Mouse (Mus musculus): Measurements from ENCODE around the gene Cbx7.
A peak's percentile ranks its signal among the peaks of the same experiment; 100 is the strongest.

Cbx7 gene

DNA sequence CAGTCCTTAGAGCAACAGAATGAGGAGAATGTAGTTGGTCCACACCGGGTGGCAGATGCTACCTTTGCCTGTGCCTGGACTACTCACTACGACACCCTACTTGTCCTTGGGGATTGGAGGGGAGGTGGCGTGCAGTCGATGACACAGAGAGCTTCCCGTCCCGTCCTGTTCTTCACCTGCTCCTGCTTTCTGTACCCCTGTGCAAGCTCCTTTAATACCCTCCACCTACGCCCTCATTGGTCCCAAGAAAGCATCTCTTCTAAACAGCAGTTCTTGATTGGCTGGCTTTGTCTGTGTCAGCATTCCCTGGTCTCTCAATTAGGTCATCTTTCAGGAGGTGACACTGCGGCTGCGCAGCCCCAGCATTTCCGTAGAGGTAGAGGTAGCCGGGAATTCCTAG lies at the start of gene Cbx7:
Cbx7 (minus strand) TSS at position 180 of the 400 bp plus-strand sequence.
- DNase-seq (ENCODE audit: low spot score in 2 of 2) = no peak

DNA sequence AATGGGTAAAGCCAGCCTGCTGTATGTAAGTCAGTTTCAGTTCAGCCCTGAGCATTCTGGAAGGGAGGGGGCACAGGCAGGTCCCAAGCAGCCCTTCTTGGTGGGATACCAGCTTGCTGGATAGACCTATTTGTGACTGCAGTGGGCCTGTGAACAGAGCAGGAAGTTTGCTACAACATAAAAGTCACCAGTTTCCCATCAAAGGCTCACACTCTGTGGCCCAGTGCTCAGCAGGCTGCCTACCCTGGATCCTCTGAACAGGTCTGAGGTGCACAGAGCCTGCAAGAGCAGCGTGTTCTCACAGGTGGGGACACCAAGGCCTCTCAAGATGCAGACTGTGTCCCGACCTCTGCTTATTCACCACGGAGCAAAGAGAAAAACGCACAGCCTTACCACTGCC lies 49.6 kb upstream of the Cbx7 start:
- no peak for DNase-seq (ENCODE audit: low spot score in 2 of 2)

DNA sequence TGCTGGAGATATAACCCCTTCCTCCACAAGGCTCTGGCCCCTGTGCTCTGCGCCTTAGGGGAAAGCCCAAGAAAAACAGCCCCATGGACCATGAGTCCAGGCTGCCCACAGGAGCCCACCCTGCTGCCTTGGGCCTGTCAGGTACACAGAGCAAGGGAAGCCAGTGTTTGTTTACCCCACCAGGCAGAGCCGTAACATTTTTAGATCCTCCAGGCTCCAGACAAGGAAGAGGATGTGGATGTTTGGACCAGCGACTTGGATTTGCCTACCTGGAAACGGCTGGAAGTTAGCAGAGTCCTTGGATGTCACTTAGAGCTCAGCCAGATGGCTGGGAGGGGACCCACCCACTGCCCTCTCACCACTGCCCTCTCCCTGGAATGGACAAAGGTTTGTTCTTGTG lies 48.7 kb upstream of the Cbx7 start:
- no peak for DNase-seq (ENCODE audit: low spot score in 2 of 2)

DNA sequence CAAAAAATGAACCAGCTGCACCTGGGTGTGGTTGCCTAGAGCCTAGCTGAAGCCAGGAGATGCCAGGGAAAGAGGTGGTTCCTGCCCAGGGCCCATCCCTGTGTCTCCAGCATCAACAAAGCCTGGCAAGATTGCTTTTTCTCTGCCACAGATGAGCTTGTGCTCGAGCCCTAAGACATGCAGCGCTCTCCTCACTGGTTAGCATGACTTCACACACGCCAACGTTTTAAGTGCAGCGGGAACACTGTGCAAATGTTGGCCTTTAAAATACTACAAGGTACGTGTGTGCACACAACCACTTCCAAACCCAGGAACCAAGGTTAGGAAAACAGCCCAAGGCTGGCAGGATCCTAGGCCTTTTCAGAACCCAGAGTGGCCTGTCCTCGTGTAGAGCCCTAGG lies 48.3 kb upstream of the Cbx7 start:
- peak; percentile 49 to 70 for DNase-seq (ENCODE audit: low spot score in 2 of 2)

DNA sequence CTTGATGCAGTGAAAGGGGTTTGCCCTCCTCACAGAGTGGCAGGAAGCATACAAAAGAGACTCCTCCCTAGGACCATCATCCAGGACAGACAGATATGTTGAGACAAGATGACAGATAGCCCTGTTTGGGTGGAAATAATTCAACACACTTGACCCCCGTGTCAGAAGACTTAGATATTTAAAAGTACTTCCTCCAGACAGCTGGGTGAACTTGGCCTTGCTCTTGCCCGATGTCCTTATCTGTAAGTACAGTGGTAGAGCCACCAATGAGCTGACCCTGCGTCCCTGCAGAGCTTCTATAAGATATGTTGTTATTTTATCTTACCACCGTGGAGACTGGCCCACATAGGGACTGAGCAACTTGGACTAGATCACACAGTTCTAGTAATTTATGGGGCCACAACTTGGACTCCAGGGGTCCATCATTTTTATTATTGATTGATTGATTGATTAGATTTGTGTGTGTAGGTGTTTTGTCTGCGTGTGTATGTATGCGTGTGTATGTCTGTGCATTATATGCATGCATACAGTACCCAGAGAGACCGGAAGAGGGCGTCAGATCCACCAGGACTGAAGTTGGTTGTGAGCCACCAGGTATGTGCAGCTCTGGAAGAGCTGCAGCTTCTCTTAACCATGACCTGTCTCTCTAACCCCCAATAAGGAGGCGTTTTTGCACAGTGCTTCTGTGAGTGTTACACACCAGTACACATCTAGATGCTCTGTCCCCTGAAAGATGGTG lies 45.8 kb upstream of the Cbx7 start:
- no peak for DNase-seq (ENCODE audit: low spot score in 2 of 2)

DNA sequence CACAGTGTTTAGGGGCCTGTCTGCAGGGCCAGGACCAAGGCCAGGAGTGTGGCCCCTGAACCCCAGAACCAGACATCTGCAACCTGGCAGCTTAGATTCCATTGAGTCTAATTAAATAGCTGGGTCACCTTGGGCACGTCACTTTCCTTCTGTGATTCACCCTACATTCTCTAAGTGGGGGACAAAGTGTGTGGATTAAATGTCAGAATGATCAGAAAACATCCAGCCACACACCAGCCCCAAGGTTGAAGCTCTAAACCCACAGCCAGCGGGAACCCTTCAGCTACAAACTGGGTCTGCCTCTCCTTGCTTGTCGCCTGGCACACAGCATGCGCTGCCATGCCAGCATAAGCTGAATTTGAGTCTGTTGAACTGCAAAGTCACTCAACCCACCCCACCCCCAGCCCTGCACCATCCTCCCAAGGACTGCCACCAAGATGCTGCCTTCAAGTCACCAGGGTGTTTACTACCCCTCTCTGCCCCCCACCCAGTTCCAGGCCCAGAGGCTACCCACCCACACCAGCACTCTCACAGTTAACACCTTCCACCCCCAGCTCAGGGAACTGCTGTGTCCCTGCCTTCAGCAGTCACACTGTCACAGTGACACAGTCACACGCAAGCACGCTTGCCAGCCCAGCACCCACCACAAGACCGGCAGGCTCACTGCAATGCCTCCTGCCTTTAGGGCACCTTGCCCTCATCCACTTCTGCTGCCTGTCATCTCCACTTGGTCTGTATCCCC lies 44.5 kb upstream of the Cbx7 start:
- peak; percentile 66 to 84 for DNase-seq (ENCODE audit: low spot score in 2 of 2)

DNA sequence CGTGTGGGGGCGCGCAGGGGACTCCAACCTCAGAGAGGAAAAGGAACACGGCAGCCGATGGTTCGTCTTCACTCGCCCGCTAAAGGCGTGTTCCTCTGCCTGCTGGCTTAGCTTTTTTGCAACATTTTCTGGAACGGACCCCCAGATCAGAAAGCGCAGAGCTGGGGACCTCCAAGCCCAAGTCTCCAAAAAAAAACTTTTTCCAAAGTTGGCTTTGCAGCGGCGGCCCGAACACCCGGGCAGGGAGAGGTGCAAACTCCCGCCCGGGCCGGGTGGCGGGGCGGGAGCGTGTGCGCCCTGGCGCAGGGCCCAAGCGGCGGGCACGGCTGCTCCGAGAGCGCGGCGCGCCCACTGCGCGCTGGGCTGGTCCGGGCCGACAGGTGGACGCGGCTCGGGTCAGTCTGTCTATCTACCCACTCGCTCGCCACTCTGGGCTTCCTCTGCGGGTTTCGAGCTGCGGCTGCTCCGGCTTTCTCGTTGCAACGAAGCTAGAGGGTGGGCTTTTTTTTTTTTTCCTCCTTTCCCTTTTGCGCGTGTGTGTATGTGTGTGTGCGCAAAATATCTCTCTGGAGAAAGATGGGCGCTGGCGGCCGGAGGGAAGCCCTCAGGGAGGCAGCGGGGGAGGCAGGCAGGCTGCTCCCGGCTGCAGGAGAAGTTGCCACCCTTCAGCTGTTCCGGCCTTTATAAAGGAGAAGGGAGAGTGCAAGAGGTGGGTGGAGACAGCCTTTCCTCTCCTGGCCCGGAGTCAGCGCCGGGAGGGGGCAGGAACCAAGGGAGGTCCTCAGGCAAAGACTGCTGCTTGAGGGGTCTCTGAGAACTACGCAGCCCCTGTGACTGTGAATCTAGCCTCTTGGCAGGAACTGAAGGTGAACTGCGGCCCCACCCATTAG lies 43.6 kb upstream of the Cbx7 start, which contains the start of gene Pdgfb:
Pdgfb (minus strand) TSS at position 657 of the 890 bp plus-strand sequence.
- peak; percentile 59 to 62 for DNase-seq (ENCODE audit: low spot score in 2 of 2)

DNA sequence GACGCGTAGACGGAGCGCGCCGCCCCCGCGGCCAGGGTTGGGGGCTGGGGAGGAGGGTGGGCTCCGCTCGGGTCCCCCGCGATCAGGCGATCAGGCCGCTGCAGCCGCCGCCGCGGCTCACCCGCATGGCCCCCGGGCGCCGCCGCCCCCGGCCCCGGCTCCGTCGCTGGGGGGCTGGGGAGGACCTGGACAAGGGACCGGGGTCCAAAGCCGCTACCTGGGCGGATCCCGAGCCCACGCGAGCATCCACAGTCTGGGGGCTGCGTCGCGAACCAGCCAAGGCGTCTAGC lies 43.1 kb upstream of the Cbx7 start:
- DNase-seq (ENCODE audit: low spot score in 2 of 2) = no peak

DNA sequence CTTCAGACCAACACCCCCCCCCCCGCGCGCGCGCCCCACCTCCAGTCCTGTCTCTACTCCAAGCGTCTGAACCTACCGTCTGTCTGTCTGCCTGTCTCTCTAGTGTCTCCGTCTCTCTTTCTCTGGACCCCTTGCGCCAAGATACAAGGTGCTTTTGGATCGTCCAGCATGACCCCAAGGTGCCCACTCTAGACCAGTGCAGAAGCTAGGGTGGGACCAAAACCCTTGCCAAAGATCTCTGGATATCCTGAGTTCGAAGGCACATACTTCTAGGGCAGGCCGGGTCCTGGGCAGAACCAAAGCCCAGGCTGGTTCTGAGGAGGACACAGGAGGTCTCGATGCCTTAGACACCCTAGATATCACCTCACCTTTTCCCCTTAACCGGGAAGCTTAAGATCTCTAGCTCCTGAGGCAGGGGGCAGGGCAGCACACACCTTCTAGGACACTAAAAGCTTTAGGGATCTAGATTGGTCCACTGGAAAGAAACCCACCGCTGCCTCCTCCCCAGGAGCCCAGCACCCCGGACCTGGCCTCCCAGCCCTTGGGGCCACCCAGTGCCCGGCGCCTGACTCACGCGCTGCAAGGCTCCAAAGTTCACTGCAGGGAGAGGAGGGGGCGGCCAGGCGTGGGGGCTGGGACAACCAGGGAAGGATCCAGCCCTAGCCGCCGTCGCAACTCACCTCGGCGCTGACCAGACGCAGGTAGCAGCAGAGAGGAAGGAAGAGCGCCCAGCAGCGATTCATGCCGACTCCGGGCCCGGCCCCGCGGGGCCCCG lies 42.5 kb upstream of the Cbx7 start:
- DNase-seq (ENCODE audit: low spot score in 2 of 2) = no peak

DNA sequence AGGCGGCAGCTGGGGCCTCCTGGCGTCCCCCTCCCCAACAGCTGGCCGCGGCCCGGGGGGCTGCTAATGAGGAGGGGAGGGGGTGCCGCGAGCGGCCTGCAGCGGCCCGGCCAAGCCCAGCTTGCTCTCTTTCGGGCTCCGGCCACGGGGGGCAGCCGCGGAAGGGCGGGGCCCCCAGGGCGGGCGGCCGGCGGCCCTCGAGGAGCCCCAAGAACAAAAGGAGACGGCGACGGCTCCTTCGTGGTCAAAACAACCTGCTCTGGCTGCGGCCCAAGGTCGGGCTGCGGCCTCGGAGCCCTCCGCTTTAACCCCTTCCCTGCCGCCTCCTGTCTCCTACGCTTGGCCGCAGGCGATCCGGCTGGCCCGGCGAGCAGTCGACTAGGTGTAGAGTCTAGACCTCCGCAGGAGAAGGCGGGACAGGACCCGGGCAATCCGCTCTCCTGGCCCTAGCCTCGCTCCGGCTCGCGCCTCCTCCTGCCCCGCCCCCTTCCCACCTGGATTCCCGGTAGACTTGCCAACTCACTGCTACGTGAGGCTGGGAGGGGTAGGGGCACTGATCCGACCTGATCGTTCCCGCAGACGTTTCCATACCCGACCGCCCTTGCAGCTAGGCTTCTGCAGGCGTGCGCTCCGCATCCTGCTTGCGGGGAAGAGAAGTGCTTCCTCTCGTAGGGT lies 41.7 kb upstream of the Cbx7 start:
- DNase-seq (ENCODE audit: low spot score in 2 of 2) = peak; percentile 66 to 70

DNA sequence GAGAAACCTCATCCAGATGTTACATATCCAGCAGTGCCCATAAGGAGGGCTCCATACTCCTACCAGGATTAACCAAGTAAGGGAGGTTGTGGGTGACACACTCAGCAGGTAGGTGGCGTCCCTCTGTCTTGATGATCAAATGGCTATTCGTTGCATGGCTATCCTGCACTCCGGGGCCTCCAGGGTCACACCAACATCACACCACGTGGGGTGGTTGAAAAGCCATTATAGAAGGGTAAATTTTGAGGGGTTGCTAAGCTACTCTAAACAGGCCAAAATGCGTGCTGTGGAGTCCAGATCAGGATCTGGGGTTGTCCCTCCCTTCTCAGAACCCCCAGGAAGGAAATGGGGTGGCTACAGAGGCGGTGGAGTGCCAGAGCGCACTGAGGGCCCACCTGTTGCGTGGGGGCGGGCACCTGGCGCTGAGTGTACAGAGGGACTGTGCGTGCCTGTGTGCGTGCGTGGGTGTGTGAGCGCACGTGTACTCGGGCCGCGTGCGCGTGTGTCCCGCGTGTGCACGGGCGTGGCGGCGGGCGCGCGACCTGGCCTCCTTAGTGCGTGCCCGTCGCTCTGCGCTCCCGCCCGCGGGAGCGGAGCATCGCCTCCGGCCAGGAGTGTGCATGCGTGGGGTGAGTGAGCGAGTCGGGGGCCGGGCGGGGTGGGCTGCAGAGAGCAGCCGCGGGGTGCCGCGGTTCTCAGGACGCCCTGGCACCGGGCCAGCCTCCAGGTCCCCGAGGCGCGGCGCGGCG lies 41.0 kb upstream of the Cbx7 start:
- DNase-seq (ENCODE audit: low spot score in 2 of 2) = peak; percentile 86 to 87

DNA sequence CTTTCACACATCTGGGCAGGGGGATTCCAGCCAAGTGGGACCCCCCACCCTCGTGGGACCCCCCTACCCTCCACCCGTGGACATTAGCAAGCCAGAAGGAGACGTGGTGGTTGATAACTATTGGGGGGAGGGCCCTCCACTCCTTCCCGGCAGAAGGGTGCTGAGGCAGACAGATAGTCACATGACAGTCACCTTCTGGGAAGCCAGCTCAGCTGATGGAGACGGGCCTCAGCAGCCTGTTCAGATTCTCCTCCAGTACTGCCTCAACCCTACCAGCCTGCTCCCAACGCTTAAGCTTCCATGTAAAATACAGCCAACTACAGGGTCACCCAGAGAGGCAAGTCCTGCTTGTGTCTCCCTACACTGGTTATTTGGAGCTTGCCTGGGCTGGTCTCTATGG lies 40.3 kb upstream of the Cbx7 start:
- no peak for DNase-seq (ENCODE audit: low spot score in 2 of 2)

DNA sequence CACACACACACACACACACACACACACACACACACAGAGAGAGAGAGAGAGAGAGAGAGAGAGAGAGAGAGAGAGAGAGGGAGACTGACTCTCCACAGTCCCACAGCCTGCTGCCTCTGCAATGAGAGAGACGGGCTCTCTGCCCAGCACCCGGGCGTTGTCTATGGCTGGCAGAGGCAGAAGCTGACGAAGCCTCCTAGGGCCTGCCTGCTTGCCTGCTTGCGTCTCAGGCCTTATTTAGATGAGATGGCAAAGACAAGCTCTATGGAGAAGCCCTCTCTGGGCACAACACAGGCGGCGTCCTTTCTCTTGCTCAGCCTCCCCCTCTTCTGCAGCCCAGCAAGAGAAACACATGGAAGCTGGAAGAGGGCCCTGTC lies 39.3 kb upstream of the Cbx7 start:
- DNase-seq (ENCODE audit: low spot score in 2 of 2) = peak; percentile 75 to 79

DNA sequence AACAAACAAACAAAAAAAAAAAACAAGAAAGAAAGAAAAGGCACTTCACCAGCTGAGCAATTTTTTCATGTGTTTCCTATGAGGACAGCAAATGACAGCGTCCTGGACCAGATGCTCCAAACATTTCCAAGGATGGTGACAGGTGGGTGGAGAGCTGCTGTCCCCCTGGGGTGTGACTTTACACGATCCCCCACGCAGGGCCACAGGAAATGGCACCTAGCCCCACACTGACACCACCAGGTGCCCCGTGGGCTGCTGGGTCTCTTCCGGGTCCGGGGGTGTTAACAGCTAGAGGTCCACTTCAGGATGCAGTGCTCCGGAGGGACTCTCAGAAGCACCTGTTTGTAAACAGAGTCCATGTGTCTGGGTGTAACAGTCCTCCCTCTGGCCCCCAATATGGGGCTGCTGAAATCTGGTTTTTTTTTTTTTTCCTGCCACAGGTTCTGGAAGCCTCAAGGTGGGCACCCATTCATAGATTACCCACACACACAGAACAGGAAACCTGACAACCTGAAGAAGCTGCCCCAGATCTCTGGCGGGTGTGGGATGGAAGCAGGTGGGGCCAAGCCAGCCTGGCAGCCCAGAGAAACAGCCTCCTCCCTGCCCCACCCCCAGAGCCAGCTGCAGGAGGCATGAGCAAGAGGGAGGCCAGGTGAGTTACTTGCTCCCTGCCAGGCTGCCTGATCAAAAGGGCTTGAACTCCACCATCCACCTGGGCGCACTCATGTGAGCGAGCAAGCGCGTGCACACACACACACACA lies 38.7 kb upstream of the Cbx7 start:
- peak in 1 of 2 experiments; percentile 45 for DNase-seq (ENCODE audit: low spot score in 2 of 2)

DNA sequence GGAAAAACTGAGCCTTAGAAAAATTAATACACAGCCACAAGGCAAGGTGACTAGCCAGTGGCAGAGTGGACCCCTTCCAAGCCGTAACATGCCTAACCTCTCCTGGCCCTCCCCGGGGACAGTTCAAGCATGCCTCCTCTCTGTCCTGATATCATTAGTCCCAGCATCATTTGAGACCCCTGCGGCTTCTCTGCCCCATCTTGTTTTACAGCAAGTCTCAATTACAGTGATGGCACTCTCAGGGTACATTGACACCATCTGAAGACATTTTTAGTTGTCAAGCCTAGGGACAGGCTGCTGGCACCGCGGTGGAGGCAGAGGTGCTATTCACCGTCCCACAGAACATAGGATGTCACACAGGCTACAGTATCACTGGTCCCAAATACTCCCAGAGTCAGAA lies 37.5 kb upstream of the Cbx7 start:
- DNase-seq (ENCODE audit: low spot score in 2 of 2) = no peak

DNA sequence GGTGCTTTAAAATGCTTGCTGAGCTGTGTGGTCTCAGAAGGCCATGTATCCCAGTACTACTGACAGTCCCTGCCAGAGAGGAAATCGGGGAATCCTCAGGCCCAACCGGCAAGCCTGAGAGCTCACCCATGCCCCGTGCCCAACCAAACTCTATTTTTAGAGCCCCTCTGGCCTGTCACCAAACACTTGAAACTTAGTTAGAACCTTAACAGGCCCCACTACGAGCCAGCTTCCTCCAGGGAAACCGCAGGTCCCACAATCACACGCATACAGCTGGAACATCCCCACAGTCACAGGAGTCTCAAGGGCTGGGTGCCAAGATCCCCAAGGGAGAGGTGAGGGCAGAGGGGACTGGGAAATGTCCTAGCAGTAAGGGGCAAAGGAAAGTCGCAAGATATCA lies 35.2 kb upstream of the Cbx7 start:
- no peak for DNase-seq (ENCODE audit: low spot score in 2 of 2)

DNA sequence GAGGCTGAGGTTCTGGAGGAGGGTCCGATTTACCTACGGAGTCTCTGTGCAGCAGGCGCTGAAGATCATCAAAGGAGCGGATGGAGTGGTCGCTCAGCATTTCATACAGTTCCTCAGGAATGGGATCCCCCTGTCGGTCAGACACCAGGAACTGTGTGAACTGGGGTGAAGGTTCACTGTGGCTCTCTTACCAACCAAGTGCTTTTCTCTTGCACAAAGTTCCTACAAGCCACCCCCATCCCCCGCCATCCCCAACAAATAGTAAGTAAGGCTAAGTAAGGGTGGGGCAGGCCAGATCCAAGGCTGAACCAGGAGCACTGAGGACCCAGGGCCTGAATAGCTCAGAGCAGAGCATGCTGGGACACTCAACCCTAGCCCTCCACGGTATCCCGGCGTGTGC lies 34.5 kb upstream of the Cbx7 start:
- DNase-seq (ENCODE audit: low spot score in 2 of 2) = no peak

DNA sequence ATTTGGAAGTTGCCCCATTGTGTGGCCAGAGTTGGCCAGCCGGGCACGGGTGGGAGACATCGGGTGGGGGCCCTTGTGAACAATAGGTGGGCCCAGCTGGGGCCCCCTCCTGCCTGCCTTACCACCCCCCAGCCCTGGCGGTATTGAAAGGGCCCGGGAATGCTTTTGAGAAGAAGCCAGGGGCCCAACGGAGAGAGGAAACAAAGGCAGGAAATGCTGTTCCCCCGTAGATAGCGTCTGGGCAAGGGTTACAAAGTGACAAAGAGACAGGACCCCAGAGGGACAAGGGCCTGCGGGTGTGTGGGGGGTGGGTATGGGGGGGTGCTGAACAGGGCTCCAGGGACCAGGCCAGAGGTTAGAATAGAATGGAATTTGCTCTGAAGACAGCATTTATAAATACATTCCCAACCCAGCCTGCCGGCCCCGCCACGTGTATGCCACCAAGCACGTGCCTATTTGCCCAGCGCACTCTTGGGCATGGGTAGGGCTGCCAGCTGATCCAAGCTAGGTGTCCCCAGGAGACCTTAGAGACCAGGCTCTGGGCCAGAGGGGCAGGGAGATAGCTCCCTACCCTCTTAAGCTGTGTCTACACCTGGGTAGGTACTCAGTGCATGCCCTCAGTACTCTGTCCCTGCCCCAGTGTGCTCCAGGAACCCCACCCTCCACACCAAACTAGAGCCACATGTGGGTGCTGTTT lies 33.9 kb upstream of the Cbx7 start:
- no peak for DNase-seq (ENCODE audit: low spot score in 2 of 2)

DNA sequence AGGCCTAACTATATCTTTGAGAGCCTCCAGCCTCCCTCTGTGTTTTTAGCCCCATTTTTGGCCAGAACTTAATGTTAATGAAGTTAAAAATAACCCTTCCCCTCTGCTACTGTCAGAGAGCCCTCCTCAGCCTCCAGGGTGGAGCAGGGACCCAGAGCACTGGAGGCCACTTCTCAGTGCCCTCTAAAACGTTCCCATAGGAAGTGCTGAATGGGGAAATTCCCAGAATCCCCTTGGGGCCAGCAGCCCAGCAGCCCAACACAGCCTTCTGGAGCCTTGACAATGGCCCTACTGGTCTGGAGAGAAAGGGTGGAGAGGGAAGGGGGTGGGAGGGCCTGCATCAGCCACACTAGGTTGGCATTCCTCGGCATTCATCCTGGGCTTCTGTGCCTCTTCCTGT lies 32.7 kb upstream of the Cbx7 start:
- DNase-seq (ENCODE audit: low spot score in 2 of 2) = no peak
